Mouse (Mus musculus) embryo, embryonic 11 days (tissue): ENCODE measurements around the gene Cdh23.

Experiments
- DNase-seq: peaks from one replicate; pipeline ENCODE4 v3.0.0-alpha.2; 2015

Gene Cdh23

GRCm38 (mm10) chr10:60394936-60395335, 301.4 kb downstream of the Cdh23 start:
- DNase-seq = no peak

DNA sequence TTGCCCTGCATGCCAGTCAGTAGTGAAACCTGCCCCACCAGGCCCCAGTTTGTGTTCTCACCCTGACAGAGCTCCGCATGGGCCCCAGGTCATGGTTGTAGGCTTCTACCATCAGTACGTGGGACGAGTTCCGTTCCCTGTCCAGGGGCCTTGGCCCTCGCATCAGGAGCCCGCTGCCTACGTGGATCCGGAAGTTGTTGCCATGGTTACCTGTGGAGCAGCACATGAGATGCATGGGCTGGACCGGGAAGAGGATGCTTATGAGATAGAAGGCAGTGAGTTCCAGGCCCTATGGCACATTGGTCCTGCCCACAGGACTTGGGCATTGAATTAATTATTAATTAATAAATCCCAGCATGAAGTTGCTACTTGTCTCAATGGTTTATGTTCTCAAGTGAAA, 304.6 kb downstream of the Cdh23 start:
- no peak for DNase-seq

- DNase-seq = no peak
Observed at GRCm38 (mm10) chr10:60390904-60391420, 305.3 kb downstream of the Cdh23 start.

DNA sequence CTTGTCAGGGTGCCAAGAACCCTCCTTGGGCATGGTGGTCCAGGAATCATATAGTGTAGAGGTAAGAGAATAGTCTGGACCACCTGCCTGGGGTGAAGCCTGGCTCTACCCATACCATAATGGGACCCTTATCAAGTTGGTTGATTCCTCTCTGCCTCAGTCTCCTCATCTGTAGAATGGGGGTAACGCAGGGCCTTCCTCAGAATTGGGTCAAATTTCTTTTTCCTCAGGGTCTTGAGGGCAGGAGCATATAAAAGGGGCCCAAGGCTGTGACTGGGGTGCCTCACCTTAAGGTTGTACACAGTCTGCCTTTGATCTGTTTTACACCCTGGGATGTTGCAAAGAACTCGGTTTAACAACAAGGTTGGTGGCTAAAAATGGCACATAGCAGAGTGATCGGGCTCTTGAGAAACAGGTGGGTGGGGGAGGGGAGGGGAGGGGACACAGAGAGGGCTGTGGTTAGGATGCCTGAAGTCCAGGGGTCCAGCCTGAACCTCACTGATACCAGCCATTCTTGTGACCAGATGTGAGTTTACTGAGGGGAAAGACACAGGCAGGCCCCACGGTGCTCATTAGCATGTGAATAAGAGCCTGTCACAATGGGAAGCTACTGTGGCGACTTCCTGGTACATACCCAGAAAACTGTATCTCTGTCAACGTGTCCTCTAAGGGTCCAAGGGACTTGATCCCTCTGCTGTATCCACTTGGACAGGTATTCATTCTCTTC, 305.9 kb downstream of the Cdh23 start:
- no peak for DNase-seq

GRCm38 (mm10) chr10:60389447-60389865, 306.8 kb downstream of the Cdh23 start:
- peak; percentile 8 for DNase-seq

GRCm38 (mm10) chr10:60388332-60388731, 308.0 kb downstream of the Cdh23 start:
- DNase-seq = no peak

DNA sequence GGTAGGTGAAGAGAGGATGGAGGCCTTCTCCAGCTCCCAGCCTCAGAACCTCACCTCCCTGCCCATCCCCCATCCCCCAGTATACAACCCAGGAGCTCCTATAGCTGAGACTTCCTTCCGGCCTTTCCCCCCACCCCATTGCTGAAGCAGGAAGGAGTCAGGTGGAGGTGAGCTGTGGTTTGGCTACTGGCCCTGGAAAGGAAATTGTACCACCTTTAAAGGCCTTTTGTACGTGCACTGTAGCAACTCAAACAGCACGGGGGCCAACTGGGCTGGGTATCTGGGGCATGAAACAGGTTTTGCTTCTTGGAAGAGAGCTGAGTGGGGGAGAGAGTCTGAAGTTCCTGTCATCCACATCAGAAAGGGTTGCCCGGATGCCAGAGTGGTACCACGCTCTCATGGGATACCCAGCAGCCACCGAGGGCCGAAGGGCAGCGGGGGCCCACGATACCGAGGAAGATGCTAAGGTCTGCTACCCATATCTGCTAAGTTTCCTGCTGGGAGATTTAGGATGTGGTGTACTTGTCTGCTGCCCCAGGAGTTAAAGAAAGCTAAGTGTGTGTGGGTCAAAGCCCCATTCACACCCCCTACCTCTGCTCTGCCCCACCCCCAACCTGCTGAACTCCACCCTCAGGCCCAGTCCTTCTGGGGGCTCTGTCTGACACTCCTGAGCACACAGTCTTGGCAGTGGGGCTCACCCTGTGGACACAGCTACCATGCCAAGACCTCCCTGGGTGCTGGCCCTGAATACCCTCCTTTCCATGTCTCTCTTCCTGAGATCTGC, 315.0 kb downstream of the Cdh23 start:
- no peak for DNase-seq

DNA sequence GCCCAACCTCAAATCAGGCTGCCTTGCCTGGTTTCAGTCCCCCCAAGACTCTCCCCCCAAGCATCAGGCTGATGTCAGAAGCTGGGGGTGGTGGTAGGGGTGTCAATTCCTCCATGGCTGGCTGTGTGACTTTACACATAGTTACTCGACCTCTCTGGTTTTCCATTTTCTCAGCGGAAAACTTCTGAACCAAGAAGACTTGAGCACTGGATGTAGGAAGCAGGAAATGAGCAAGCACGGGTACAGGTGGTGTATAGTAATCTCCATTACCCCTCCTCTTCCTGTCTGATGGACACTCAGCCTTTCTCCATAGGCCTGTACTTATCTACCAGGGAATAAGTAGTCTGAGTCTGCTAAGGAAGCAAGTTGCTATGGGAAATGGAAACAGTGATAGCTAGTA, 316.1 kb downstream of the Cdh23 start:
- no peak for DNase-seq

DNA sequence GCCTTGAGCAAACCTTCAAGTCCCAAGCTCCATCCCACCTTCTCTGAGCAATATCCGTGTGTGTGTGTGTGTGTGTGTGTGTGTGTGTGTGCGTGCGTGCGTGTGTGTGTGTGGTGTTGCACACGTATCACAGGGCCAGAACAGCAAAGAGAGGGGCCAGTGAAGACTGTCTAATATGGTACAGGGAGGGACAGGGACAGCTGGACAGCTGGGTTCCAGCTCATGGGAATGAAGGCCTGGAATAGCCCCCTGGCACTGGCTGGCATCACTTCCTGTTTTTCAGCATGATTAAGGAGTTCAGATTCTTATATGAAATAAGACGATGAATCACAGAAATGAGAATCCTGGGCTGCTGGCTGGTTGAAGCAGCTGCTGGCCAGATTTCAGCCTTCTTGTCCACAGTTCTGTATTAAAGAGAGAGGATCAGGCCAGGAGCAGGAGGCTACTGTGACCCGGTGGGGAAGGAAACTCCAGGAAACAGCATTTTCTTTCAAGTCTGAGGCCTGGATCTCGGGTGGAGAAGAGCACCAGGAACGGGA, 316.8 kb downstream of the Cdh23 start:
- no peak for DNase-seq

DNA sequence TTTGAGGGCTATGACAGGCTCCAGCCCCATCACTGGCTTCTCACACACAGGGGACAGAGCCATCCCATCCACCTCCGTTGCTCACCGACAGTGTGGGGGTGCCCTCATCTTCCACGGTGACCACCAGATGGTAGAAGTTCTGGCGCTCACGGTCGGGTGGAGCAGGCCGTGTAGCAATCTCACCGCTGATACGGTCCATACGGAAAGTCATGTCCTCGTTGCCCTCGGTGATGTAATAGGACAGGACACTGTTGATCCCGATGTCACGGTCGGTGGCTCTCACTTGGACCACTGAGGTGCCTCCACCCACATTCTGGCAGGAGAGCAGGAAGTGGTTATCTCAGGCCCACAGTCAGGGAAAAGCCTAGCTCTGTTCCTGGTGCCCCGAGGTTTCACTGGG, 319.6 kb downstream of the Cdh23 start:
- DNase-seq = no peak

- DNase-seq = peak; percentile 28
Observed at GRCm38 (mm10) chr10:60373937-60374578, 322.2 kb downstream of the Cdh23 start.

DNA sequence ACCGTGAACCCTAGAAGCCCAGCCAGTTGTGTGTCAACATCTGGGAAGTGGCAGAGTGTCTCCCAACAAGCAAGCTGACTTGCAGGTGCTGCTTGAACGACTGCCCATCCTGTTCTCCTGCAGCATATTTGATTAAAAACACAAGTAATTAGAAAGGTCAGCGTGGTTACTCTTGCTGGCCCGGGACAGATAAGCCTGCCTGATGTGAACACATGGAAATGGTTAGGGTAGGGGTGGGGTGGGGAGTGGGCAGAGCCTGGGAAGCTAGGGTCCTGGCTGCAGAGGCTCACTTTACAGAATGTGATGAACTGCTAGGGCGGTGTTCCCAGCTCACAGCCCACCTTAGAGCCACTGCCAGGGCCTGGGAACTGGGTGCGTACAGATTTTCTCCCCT, 322.8 kb downstream of the Cdh23 start:
- DNase-seq = peak; percentile 46

- no peak for DNase-seq
Observed at GRCm38 (mm10) chr10:60371596-60372386, 324.5 kb downstream of the Cdh23 start.

GRCm38 (mm10) chr10:60370601-60371061, 325.7 kb downstream of the Cdh23 start:
- no peak for DNase-seq

GRCm38 (mm10) chr10:60370098-60370497, 326.2 kb downstream of the Cdh23 start:
- DNase-seq = no peak

GRCm38 (mm10) chr10:60369405-60369804, 326.9 kb downstream of the Cdh23 start:
- no peak for DNase-seq

- no peak for DNase-seq
Observed at GRCm38 (mm10) chr10:60367904-60368303, 328.4 kb downstream of the Cdh23 start.

- DNase-seq = no peak
Observed at GRCm38 (mm10) chr10:60367145-60367544, 329.1 kb downstream of the Cdh23 start.

DNA sequence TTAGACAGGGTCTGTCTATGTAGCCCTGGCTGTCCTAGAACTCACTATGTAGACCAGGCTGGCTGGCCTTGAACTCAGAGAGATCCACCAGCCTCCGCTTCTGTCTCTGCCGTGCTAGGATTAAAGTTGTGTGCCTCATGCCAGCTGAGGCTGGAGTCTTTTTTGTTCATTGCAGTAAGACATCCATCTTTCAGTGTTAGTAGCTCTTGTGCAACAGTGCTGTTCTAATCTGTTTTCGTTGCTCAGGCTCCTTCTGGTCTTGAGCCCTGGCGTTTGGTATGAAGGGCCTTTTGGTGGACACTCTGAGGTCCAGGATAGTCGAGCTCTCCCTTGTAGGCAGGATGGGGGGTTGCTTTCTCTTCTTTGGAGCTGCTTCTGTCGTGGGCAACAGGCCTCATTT, 332.9 kb downstream of the Cdh23 start:
- no peak for DNase-seq

- peak; percentile 11 for DNase-seq
Observed at GRCm38 (mm10) chr10:60362310-60362628, 334.0 kb downstream of the Cdh23 start.

DNA sequence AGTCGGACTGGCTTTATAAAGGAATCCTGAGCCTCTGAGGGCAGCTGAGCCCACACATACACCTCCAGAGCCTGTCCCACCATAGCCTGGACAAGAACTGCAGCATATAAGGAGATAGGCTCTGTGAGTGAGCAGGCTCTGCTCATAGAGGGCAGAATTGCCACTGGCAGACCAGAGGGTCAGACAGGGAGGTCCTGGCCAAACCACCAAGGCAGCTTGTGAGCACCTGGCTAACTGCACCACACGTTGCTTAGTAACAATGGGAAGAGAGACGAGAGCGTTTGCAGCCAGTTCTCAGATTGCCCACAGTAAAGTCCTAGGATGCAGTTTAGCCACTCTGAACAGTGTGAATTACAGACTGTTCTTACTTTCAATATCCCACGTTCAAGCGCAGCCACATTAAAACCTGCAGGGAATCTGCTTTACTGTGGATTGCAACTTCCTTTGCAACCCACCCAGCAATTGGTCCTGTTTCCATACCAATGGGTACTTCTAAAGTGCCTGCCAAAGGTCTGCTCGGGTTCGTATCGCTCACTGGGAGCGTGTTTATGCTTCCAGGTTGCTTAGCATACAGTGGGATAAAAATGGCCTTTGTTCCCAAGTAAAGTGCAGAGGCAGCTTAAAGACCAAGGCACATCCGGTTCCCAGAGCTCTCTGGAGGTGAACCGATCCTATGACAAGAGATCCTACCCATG, 334.5 kb downstream of the Cdh23 start:
- DNase-seq = no peak

DNA sequence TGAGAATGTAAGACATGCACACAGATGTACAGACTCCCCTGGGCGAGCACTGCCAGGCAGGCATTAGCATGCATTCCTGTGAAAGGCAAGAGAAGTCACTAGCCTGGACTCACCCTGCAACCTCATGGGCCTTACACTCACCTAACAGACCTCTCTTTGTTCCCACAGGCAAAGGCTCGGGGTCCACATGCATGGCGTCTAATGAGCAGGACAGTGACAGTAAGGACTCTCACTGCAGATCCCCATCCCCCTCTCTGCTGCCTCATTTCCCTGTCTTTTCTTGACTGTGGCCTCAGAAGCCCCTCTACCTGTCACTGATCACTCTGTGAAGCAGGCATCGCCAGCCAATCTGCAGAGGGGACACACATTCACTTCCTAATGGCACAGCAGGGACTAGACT, 337.5 kb downstream of the Cdh23 start:
- DNase-seq = no peak
